Mouse (Mus musculus) gastrocnemius, postnatal 10 days (tissue): ENCODE results near the gene Micall1. TPM values are rescaled to one million over a fixed set of nuclear protein-coding genes. Genes with fewer than 3 reads are reported as not detected.

Source experiments
- DNase-seq: peaks from one replicate; pipeline ENCODE4 v3.0.0; 2021; ENCODE audit warnings: mixed read lengths
- total RNA-seq, 2 experiments: library from RNA; stranded (reverse); gene quantifications; 2 replicates each; pipeline ENCODE4 v1.2.3; 2021

The Micall1 gene
- total RNA-seq, 2 experiments from 2014 or later = 17.4 to 20.4 TPM

- no peak for DNase-seq
Observed at GRCm38 (mm10) chr15:79130782-79131181, 22.1 kb downstream of the Micall1 start.

DNA sequence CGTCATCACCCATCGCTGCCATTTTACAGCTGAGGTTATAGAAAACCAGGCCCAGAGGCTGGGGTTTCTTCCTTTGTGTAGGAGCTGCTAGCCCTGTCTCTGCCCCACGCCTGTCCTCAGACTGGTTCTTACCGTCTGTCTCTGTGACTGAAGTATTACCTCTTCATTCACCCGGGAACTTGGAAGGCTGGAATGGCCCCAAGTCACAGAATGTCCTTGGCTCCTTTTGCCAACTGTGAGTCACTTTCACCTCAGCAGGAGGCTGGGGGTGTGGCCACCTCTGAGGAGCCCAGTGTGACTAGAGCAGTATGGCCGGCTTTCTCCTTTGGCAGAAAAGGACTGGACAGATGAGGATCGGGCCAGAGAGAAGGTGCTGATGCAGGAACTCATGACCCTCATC lies 22.7 kb downstream of the Micall1 start:
- no peak for DNase-seq

GRCm38 (mm10) chr15:79133191-79133661 lies 24.5 kb downstream of the Micall1 start:
- DNase-seq = peak; percentile 40

- no peak for DNase-seq
Observed at GRCm38 (mm10) chr15:79134496-79135270, 26.0 kb downstream of the Micall1 start.

DNA sequence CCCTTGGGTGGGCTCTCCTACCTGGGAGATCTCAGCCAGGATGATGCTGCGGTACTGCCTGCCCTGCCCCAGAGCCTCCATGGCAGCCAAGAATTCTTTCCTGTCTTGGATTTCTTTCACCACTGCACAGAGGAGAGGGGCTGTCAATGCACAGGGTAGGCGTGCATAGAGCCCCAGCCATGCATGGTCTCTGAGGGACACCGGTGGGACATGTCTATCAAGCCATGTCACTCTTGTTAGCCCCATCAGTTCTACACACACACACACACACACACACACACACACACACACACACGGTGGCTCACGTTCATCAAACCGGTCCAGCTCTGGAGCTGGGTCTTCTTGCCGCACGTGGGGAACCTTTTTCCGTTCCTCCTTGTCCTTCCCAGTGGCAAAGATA lies 26.6 kb downstream of the Micall1 start:
- DNase-seq = no peak

- DNase-seq = no peak
Observed at GRCm38 (mm10) chr15:79135783-79136575, 27.3 kb downstream of the Micall1 start.

- DNase-seq = no peak
Observed at GRCm38 (mm10) chr15:79139640-79140039, 30.9 kb downstream of the Micall1 start.

- peak; percentile 95 for DNase-seq
Observed at GRCm38 (mm10) chr15:79140866-79141565, 32.3 kb downstream of the Micall1 start, which contains the start of the genes Polr2f and 1700088E04Rik. Gene Polr2f (plus strand): TSS chr15:79141009. Gene 1700088E04Rik (minus strand): TSS chr15:79141253.

GRCm38 (mm10) chr15:79141566-79141917 lies 32.8 kb downstream of the Micall1 start:
- DNase-seq = no peak

- DNase-seq = no peak
Observed at GRCm38 (mm10) chr15:79143316-79143715, 34.6 kb downstream of the Micall1 start.

DNA sequence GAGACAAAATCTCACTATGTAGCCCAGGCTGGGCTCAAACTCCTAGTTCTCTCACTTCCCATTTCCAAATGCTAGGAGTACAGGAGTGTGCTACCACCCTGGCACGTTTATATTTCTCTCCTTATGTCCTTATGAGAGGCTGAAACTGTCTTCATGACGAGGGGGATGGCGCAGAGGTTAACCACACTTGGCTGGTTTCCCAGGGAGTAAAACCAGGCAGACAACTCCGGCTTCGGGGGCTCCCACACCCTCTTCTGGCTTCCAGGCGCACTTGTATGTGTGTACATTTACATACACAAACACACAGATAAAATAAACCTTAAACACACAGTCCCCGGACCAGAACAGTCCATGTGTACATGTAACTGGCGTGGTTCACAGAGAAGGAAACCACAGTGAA lies 35.3 kb downstream of the Micall1 start:
- DNase-seq = no peak

DNA sequence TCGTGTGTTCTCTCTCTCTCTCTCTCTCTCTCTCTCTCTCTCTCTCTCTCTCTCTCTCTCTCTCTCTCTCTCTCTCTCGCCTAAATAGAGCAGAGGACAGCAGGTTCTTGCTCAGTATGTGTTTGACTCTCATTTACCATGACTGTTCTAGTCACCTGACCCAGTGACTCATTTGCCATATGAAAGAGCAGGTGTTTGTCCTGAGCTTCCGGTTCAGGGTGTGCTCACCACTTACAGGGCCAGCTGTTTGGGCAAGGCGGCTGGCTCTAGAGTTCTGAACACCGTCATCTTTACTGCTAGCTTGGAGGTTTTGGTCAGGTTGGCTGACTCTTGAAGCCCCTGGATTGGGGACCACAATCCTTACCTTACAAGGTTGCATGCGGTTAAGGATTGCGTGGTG lies 36.8 kb downstream of the Micall1 start:
- DNase-seq = no peak

DNA sequence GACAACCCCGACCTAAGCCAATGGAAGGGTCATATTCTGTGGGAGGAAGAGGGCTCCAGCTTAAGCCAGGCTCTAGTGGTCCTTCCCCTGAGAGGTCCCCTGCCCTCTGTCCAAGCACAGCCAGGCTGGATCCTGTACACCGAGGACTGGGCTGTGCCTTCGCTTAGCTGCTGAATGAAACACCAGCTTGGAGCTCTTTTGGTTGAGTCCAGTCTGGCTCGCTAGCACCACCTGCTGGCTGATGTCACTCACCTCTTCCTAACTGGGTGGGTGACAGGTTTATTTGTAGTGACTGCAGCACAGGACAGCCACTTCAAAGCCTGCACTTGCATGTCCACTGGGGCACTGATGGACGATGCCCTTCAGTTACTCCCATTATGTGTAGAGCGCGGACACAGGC lies 39.8 kb downstream of the Micall1 start:
- peak; percentile 93 for DNase-seq

GRCm38 (mm10) chr15:79151881-79152280 lies 43.2 kb downstream of the Micall1 start:
- no peak for DNase-seq

DNA sequence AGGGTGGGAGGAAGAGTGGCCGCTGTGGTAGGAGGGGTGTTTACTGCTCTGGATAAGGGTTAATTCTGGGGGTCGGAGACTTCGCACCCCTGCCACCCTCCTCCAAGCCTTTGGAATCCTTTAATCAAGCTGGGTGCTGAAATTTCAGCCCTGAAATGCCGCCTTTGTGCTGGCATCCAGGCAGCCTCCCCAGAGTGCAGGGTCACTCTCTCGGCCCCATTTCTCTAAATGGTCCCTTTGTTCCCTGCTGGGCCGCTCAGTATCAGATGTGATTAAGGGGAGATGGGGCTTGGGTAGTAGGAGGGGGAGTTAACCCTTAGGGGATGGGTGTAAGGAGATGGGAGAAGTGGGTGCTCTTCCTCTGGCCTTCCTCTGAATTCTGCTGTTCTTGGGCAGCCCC lies 44.0 kb downstream of the Micall1 start:
- DNase-seq = no peak

DNA sequence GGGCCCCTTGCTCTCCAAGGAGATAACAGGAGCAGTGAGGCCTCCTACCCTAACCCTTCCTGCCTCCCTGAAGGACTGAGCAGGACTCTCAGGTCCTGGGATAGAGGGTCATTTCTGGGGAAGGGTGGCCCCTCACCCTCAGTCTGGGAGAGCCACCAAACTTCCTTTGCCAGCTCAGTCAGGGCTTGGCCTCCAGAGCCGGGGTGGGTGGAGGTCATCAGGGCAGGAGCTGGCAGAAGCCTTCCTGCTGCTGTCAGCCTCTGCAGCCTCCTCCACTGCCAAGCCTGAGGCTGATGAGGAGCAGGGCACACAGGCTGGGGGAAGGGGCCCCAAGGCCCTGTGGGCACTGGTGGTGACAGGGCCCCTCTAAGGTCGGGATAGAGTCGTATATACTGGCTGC lies 46.9 kb downstream of the Micall1 start:
- no peak for DNase-seq

DNA sequence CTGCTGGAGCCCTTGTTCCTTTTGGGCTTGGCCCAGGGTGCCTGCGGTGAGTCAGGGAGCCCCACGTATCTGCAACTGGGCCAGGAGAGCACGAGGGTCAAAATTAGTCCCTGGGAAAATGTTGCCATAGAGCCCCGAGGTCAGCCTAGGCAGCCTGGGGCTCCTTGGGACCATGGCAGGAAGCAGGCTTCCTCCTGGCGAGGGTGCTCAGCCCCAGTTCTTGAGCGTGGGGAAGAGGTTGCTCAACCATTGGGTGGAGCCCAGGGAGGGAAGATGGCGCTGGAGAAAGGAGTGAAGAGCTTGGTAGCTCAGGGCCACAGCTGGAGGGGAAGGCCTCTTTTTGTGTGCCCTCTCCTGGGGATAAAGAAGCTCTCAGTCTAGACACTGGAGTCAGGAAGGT lies 53.6 kb downstream of the Micall1 start:
- DNase-seq = no peak

DNA sequence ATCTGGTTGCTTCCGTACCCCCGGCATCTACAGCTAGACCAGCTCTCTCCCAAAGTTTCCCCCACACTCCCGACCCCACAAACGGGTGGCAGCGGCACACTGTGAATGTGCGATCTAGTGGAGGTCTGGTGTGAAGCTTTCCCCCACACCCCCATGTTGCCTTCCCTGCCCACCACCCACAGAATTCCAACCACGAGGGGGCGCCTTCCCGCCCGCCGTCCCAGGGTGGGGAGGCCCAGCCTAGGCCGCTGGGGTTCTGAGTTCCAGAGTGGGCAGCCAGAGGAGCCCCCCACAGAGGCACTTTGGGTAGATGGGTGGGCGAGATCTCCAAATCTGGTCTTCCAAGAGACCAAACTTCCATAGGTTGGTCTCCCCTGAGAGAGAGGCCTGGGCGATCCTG lies 54.1 kb downstream of the Micall1 start:
- DNase-seq = no peak

DNA sequence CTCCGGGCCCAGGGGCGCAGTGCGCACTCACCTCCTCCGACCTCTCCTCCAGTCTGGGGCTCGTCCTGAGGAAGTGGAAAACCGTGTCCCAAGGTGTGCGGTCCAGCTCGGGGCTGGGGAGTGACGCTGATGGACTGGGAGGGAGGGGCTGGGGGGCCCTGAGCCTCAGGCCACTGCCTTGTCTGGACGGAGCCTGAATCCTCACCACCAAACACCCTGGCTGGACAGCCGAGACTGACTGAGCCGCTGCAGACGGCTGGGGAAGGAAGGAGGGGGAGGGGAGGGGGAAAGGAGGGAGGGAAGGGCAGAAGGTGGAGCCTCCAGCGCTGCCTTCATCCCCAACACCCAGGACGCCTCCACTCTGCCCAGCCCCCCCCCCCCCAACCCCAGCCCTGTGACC lies 55.6 kb downstream of the Micall1 start:
- no peak for DNase-seq

GRCm38 (mm10) chr15:79165140-79165539 lies 56.4 kb downstream of the Micall1 start, which contains the start of gene Sox10:
Gene Sox10 (minus strand): TSS chr15:79165240.
- DNase-seq = no peak

- no peak for DNase-seq
Observed at GRCm38 (mm10) chr15:79166712-79167111, 58.0 kb downstream of the Micall1 start.

GRCm38 (mm10) chr15:79176905-79177304 lies 68.2 kb downstream of the Micall1 start:
- no peak for DNase-seq

DNA sequence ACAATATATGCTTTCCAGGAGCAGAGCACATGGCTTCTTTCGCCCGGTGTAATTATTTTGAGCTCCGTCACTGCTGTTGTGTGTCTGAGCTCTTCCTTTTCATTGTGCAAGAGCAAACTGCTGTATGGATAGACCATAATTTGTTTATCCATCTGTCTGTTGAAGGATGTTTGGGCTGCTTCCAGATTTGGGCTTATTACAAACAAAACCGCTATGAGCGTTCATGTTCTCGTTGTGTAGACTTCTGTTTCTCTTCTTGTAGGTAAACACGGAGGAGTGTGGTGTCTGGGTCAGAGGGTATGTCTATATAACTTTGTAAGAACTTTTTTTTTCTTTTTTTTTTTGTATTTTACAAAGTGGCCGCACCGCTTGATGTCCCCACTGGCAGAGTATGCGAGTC lies 76.5 kb downstream of the Micall1 start:
- DNase-seq = no peak
